Mouse (Mus musculus): ENCODE data around the gene Bckdhb. TPM values are rescaled to one million over a fixed set of nuclear protein-coding genes. Genes with fewer than 3 reads are reported as not detected.
"Not testable (repeated sequence)": the region's sequence is repeated elsewhere in the genome, so short reads cannot be mapped to it uniquely, and the experiment has no call there.

Gene Bckdhb
- polyA plus RNA-seq, 1 experiment from 2014 or later = 41.0 TPM

DNA sequence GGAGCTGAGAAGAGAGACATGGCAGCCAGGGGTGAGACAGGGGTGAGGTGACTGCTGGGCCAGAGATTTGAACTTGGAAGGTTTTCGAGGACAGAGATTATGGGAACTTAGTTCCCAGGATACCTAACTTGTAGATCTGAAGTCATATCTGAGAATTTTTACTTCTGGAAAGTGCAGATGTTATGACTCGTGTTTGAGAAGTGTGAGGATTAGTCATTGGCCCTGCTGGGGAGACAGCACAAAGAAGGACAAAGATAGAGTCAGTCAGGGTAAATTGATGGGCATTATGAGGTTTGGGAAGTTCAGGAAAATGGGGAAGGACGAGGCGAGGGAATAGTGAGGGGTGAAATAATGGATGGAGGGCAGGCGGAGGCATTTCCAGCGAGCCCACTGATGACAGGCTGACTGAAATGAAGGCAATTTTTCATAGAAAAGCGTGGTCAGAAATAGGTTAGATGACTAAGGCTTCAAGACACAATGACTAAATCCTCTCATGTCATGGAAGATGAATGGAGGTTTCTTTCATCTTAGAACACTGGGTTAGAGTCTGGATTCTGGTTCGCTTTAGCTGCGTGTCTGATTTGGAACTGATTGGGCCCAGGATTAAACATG lies 42.6 kb downstream of the Bckdhb start:
- WGBS = 83% methylated on average over 9 of the region's 9 CpGs
- peaks cover 2% of the 10 kb centered on the region for H3K4me1 ChIP-seq
- no peaks in the 10 kb centered on the region for H3K9me3 ChIP-seq
- no peak for ATAC-seq (ENCODE audit: borderline replicate concordance, extremely low read depth, low FRiP score, low TSS enrichment)
- no peaks in the 10 kb centered on the region for H3K36me3 ChIP-seq
- H3K27me3 ChIP-seq = no peaks in the 10 kb centered on the region
- no peak overlapping the region for H3K9ac ChIP-seq
- H3K27ac ChIP-seq = no peak overlapping the region
- H3K4me2 ChIP-seq = no peak overlapping the region
- no peak overlapping the region for H3K4me3 ChIP-seq

DNA sequence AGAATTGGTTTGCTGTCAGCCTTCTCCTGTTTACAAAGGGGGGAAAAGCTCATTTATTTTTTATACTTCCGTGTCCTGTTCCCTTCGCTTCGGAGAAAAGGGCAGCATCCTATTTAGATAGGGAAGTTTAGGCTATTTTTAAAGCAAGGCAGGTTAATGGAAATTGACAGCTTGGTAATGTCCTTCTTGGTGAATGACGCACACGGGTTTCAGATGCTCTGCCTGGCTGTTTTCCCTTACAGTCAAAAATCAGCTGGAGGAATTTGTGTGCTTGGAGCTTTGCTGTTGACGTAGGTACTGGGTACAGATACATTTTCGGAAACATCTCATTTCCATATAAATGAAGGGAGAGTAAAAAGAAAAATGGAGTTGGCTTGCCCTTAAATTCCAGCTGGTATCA lies 44.4 kb downstream of the Bckdhb start:
- ATAC-seq (ENCODE audit: borderline replicate concordance, extremely low read depth, low FRiP score, low TSS enrichment) = no peak

DNA sequence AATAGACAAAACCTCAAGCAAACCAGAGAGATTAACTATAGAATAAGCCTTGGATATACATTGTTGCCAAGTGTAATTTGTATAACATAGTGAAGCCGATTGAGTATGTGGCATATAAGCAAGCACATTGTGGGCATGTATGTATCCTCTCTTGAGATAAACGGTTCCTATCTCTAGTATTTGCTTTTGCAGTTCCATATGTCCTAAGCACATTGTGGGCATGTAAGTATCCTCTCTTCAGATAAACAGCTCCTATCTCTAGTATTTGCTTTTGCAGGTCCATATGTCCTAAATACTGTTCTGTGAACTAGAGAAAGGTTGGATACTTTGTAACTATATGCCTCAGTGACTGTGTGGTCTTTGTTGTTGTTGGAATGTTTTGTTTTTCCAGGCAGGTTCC lies 48.5 kb downstream of the Bckdhb start:
- ATAC-seq (ENCODE audit: borderline replicate concordance, extremely low read depth, low FRiP score, low TSS enrichment) = no peak
- WGBS = 71% methylated on average over 2 of the region's 2 CpGs
- H3K27me3 ChIP-seq = no peaks in the 10 kb centered on the region
- no peak overlapping the region for H3K4me2 ChIP-seq
- no peaks in the 10 kb centered on the region for H3K4me1 ChIP-seq
- H3K4me3 ChIP-seq = no peak overlapping the region
- H3K9me3 ChIP-seq = no peaks in the 10 kb centered on the region
- no peak overlapping the region for H3K9ac ChIP-seq
- H3K36me3 ChIP-seq = no peaks in the 10 kb centered on the region
- no peak overlapping the region for H3K27ac ChIP-seq

More for the DNA sequence above, 44.4 kb downstream of the Bckdhb start:
- no peak overlapping the region for H3K4me3 ChIP-seq
- 73% methylated on average over 7 of the region's 7 CpGs for WGBS
- no peaks in the 10 kb centered on the region for H3K9me3 ChIP-seq
- no peak overlapping the region for H3K4me2 ChIP-seq
- no peak overlapping the region for H3K27ac ChIP-seq
- no peaks in the 10 kb centered on the region for H3K27me3 ChIP-seq
- H3K36me3 ChIP-seq = no peaks in the 10 kb centered on the region
- H3K4me1 ChIP-seq = no peaks in the 10 kb centered on the region
- no peak overlapping the region for H3K9ac ChIP-seq

DNA sequence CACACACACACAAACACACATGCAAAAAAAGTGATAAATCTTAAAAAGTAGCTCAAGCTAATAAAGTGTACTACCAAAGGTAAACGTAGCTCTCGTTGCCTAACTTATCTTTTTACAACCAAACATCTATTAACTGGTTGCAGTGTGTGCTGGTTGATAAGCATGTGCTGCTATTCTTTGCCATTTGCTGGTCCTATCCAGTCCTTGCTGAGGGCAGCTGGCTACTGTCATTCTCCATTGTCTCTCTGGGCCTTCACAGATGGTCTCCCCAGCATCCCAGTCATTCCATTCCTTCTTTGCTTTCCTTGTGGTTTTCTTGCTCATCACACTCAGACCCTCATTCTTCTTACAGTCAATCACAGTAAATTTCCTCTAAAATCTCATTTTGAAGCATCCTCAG lies 50.9 kb downstream of the Bckdhb start:
- no peak overlapping the region for H3K27ac ChIP-seq
- no peaks in the 10 kb centered on the region for H3K27me3 ChIP-seq
- ATAC-seq (ENCODE audit: borderline replicate concordance, extremely low read depth, low FRiP score, low TSS enrichment) = no peak
- H3K4me3 ChIP-seq = no peak overlapping the region
- H3K36me3 ChIP-seq = no peaks in the 10 kb centered on the region
- no peaks in the 10 kb centered on the region for H3K4me1 ChIP-seq
- H3K9ac ChIP-seq = no peak overlapping the region
- no peaks in the 10 kb centered on the region for H3K9me3 ChIP-seq
- whole genome bisulfite sequencing = 61% methylated on average over 2 of the region's 2 CpGs
- no peak overlapping the region for H3K4me2 ChIP-seq

DNA sequence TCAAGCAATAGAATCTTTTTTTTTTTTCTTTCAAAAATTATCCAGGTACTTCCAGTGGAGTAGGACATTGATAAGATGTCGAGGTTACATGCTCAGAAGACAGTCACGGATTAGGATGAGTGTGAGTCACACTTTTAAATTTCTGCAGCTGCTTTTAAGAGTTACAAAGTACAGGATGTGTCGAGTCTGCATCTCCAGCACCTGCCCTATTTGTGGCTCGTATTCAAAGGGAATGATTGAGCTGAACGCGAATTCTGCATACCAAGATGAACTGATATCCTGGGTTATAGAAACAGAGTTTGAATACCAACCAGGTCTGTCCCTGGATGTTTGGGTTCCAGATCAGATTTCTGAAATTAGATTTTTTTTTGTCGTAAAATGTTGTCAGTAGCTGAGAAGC lies 56.3 kb downstream of the Bckdhb start:
- Histone ChIP-seq H3K27me3 (no peaks in the 10 kb centered on the region), H3K9me3 (no peaks in the 10 kb centered on the region), H3K27ac (no peak overlapping the region), H3K4me3 (no peak overlapping the region), H3K9ac (no peak overlapping the region), H3K4me2 (no peak overlapping the region), H3K4me1 (no peaks in the 10 kb centered on the region), H3K36me3 (no peaks in the 10 kb centered on the region)
- WGBS = 60% methylated on average over 7 of the region's 7 CpGs
- no peak for ATAC-seq (ENCODE audit: borderline replicate concordance, extremely low read depth, low FRiP score, low TSS enrichment)

DNA sequence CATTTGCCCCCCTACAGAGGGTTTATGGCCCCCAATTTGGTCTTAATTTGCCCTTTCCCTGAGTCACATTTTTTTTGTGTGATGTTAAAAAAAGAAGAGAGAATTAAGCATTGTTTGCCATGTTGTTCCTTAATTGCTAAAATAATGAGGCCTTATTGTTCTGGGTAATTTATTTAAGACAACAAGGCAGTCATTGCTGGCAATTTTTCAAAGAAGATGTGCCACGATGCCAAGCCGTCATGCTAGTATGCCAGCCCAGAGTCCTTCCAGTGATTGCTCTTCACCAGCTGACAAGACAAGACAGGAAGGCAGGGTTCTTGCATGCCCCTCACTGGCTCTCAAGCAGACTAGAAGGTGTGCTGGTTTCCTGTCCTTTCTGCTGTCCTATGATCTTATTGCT lies 84.0 kb downstream of the Bckdhb start:
- 89% methylated on average over 2 of the region's 2 CpGs for WGBS
- no peaks in the 10 kb centered on the region for H3K27me3 ChIP-seq
- H3K4me3 ChIP-seq = no peak overlapping the region
- H3K9ac ChIP-seq = no peak overlapping the region
- ATAC-seq (ENCODE audit: borderline replicate concordance, extremely low read depth, low FRiP score, low TSS enrichment) = no peak
- H3K27ac ChIP-seq = no peak overlapping the region
- no peaks in the 10 kb centered on the region for H3K4me1 ChIP-seq
- no peak overlapping the region for H3K4me2 ChIP-seq
- H3K9me3 ChIP-seq = no peaks in the 10 kb centered on the region
- peaks cover 6% of the 10 kb centered on the region; the same call in 1 of the 2 replicates for H3K36me3 ChIP-seq

DNA sequence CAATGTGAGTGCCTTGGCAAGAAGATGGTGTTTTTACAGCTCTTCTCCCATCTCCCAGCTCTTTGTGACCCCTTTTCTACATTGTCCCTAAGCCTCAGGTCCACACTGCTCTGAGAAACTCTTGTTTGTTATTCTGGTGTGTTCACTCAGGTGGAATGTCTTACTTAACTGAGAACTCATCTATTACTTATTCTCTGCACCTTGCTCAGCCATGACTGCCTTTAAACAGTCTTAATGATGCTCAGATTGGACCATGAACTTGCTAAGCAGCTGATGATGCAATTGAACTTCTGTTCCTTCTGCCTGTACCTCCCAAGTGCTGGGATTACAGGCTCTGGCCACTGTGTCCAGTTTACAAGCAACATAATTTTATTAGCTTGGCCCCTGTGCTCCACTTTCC lies 86.2 kb downstream of the Bckdhb start:
- Histone ChIP-seq H3K4me1 (no peaks in the 10 kb centered on the region), H3K9me3 (no peaks in the 10 kb centered on the region), H3K27ac (no peak overlapping the region), H3K4me3 (no peak overlapping the region), H3K4me2 (no peak overlapping the region), H3K27me3 (no peaks in the 10 kb centered on the region), H3K36me3 (no peaks in the 10 kb centered on the region), H3K9ac (no peak overlapping the region)
- ATAC-seq (ENCODE audit: borderline replicate concordance, extremely low read depth, low FRiP score, low TSS enrichment) = no peak

DNA sequence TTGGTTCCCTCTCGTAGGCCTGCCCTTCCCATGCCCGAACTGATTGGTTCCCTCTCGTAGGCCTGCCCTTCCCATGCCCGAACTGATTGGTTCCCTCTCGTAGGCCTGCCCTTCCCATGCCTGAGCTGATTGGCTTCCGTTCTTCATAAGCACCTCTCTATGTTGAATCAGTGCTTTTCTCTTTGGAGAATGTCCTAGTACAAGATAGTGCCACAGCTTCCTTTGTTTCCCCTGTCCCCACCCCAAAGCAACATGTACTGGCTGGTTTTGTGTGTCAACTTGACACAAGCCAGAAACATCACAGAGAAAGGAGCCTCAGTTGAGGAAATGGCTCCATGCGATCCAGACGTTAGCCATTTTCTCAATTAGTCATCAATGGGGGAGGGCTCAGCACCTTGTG lies 93.2 kb downstream of the Bckdhb start:
- 92% methylated on average over 8 of the region's 8 CpGs for whole genome bisulfite sequencing
- not testable (repeated sequence) for H3K9ac ChIP-seq; H3K4me2 ChIP-seq; H3K27ac ChIP-seq; H3K9me3 ChIP-seq; ATAC-seq (ENCODE audit: borderline replicate concordance, extremely low read depth, low FRiP score, low TSS enrichment); H3K4me1 ChIP-seq; H3K27me3 ChIP-seq; H3K36me3 ChIP-seq; H3K4me3 ChIP-seq

DNA sequence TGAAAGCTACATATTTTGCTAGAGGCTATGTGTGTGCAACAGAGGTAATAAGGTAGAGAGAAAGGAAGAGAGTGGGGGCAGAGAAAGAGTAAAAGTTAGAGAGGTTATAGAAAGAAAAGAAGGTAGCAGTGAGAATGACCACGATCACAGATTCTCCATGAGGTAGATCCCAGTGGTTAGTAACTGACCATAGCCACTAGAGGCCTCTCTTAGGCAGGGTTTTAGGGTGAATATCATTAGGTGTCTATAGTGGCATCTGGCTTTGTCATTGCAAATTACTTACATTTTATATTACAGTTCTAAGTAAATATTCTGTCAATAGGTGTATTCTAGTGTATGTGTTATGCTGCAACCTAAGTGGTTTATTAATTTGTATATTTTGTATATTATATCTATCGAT lies 94.7 kb downstream of the Bckdhb start:
- Histone ChIP-seq H3K27me3 (no peaks in the 10 kb centered on the region), H3K9me3 (no peaks in the 10 kb centered on the region), H3K27ac (no peak overlapping the region), H3K36me3 (no peaks in the 10 kb centered on the region), H3K4me1 (no peaks in the 10 kb centered on the region), H3K9ac (no peak overlapping the region), H3K4me3 (no peak overlapping the region), H3K4me2 (no peak overlapping the region)
- WGBS = 59% methylated on average over 2 of the region's 2 CpGs
- ATAC-seq (ENCODE audit: borderline replicate concordance, extremely low read depth, low FRiP score, low TSS enrichment) = no peak

DNA sequence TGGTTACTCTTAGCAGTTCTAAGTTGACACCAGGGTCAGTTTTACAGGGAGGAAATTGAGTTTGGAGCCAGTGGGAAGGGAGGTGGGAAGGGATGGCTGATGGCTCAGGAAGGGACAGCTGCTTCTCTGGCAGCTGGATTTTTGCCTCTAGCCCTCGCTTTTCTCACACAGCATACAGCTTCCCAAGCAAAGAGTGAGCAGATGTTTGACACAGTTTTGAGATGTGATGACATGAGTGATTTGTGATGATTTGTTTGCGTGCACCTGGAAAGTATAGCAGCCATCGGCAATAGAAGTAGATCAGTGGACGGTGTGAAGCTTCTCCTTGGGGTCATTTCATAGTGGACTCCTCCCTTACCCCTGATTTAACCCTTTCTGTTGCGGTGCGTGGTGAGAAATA lies 96.2 kb downstream of the Bckdhb start:
- Histone ChIP-seq H3K9me3 (no peaks in the 10 kb centered on the region), H3K9ac (no peak overlapping the region), H3K4me3 (no peak overlapping the region), H3K36me3 (no peaks in the 10 kb centered on the region), H3K27me3 (no peaks in the 10 kb centered on the region), H3K4me1 (no peaks in the 10 kb centered on the region), H3K27ac (no peak overlapping the region), H3K4me2 (no peak overlapping the region)
- WGBS = 53% methylated on average over 6 of the region's 6 CpGs
- ATAC-seq (ENCODE audit: borderline replicate concordance, extremely low read depth, low FRiP score, low TSS enrichment) = no peak

DNA sequence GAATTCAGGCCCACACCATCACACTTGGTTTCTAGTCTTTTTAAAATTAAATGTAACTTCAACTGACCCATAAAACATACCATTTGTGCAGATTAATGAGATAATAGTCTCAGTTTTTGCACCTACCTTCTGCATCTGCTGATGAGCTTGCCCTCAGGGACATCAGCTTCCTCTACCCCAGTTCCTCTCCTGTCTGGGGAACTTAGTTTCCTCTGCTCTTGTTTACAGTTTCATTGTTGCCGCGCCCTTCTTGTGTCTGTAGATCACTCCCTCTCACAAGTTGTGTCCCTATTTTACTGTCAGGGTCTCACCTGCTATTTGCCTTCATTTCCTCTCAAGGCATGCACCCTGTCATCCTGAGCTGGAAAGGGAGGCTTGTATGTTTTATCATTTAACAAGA lies 103.2 kb downstream of the Bckdhb start:
- ATAC-seq (ENCODE audit: borderline replicate concordance, extremely low read depth, low FRiP score, low TSS enrichment) = no peak
- Histone ChIP-seq H3K27me3 (no peaks in the 10 kb centered on the region), H3K4me2 (no peak overlapping the region), H3K9me3 (no peaks in the 10 kb centered on the region), H3K9ac (no peak overlapping the region), H3K27ac (no peak overlapping the region), H3K4me1 (peaks cover 15% of the 10 kb centered on the region), H3K36me3 (no peaks in the 10 kb centered on the region), H3K4me3 (no peak overlapping the region)
- WGBS = 70% methylated on average over 2 of the region's 2 CpGs

DNA sequence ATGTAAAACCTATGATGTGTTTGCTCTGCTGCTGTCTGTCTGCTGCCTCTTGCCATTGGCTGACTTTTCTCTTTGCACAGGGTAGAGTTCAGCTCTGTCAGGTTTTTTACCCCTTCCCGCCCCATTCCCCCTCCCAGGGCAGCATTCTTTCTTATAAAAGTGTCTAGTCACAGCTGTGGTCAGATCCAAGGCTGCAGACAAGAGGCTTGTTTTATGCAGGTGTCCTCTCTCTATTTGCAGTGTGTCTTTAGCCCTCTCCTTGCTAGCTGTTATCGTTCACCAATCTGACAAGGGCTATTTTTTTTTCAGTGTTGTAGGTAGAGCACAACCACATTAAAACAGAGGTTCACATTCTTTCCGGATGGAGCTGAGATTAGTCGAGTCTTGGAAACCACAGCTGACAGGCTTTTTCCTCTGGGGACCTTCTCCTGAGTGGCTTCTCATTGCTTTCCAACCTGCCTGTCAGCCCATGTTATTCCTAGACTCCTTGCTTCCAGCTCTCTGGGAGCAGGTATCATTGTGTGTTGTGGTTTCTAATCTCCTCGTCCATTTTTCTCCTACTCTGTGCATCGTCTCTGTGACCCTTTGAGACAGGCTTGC lies 105.8 kb downstream of the Bckdhb start:
- no peak overlapping the region for H3K27ac ChIP-seq
- no peaks in the 10 kb centered on the region for H3K9me3 ChIP-seq
- no peak overlapping the region for H3K9ac ChIP-seq
- peaks cover 18% of the 10 kb centered on the region for H3K4me1 ChIP-seq
- no peaks in the 10 kb centered on the region for H3K27me3 ChIP-seq
- no peaks in the 10 kb centered on the region for H3K36me3 ChIP-seq
- no peak overlapping the region for H3K4me3 ChIP-seq
- no peak overlapping the region for H3K4me2 ChIP-seq
- 46% methylated on average over 6 of the region's 6 CpGs for WGBS
- ATAC-seq (ENCODE audit: borderline replicate concordance, extremely low read depth, low FRiP score, low TSS enrichment) = peak; percentile 53; the same call in 1 of the 2 replicates

DNA sequence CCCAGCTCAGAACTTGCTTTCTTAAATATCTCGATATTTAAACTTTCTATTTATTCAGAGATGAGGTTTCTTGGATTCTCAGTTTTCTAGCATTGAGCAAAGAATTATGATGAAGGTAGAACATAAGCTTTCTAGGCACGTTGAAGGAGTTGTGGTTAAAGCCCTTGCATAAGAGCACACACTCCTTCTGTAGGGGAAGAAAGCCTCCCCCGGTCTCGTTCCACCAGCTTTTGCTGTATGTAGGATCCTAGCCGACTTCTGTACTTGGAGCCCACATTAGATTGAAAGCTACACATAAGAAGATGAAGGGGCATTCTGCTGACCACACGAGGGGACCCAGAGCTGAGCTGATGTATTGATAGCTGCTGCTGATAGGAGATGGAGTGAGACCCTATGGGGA lies 106.5 kb downstream of the Bckdhb start:
- Histone ChIP-seq H3K9ac (no peak overlapping the region), H3K27ac (no peak overlapping the region), H3K36me3 (no peaks in the 10 kb centered on the region), H3K4me3 (no peak overlapping the region), H3K9me3 (no peaks in the 10 kb centered on the region), H3K4me1 (peaks cover 18% of the 10 kb centered on the region), H3K27me3 (no peaks in the 10 kb centered on the region), H3K4me2 (no peak overlapping the region)
- ATAC-seq (ENCODE audit: borderline replicate concordance, extremely low read depth, low FRiP score, low TSS enrichment) = no peak
- 61% methylated on average over 6 of the region's 6 CpGs for WGBS
